Mouse (Mus musculus) gastrocnemius, postnatal 4 days (tissue): ENCODE measurements around the gene Sema5a. TPM values are rescaled to one million over a fixed set of nuclear protein-coding genes. Genes with fewer than 3 reads are reported as not detected.

Experiments used
- DNase-seq, 2 experiments: peaks; one replicate each; pipeline ENCODE4 v3.0.0; 2021 to 2022; ENCODE audit warnings: low spot score in 2 of 2, mixed read lengths in 2 of 2
- total RNA-seq, 2 experiments: library from RNA; stranded (reverse); gene quantifications; 2 replicates each; pipeline ENCODE4 v1.2.3; 2021

The Sema5a gene
- total RNA-seq, 2 experiments from 2014 or later = 43.0 to 43.4 TPM

GRCm38 (mm10) chr15:32615773-32616172, 371.2 kb downstream of the Sema5a start:
- no peak for DNase-seq

- DNase-seq = no peak
These were observed 374.6 kb downstream of the Sema5a start for GRCm38 (mm10) chr15:32619199-32619598.

DNA sequence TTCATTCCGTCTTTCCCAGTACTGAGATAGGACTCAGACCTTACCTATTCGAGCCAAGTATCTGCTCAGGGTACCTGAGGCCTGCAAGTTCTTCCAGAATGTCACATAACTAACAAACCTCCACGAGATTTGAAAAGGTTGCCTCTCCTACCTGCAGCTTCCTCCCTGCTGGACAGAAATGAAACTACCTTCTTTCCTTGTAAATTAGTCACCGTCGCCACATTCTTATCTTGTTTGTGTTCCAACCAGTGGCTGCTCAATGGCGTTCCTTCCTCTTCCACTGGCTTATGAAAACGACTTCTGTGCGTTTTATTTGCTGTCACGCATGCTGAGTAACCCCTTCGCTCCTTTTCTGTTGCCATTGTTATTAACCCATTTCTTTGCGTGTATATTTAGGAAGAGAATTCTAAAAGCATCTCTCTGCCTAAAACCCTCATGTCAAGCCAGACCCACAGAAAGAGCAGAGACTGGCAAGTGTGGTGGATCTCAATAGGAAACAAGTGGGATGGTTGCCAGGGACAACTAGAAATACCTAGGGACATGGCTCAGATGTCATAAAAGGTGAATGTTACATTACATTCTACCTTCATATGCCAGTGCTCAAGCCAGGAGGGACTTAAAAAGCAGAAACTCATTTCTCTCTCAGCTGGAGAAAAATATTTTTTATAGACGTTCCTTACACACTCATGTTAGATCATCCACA, 378.6 kb downstream of the Sema5a start:
- DNase-seq = no peak

- DNase-seq = no peak
These were observed 379.5 kb downstream of the Sema5a start for GRCm38 (mm10) chr15:32624106-32624505.

GRCm38 (mm10) chr15:32626031-32626430, 381.4 kb downstream of the Sema5a start:
- no peak for DNase-seq

- DNase-seq = no peak
These were observed 389.1 kb downstream of the Sema5a start for GRCm38 (mm10) chr15:32633713-32634112.

DNA sequence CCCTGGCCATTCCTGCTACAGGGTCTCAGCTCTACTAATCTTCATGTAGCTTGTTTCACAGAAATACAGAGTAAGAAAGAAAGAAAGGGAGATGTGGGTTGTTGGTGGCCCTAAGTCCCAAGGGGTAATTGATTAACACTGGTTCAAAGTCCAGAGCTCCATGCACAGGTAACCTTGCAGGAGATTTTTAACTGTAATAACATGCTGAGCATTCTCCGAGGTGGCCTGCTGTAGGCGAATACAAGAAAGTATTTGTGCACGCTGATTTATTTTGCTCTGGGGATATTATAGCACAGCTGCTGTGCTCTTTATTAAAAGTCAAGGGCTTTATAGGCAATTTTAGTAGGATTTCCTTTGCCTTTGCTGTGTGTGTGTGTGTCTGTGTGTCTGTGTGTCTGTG, 393.3 kb downstream of the Sema5a start:
- no peak for DNase-seq

- DNase-seq = no peak
These were observed 402.6 kb downstream of the Sema5a start for GRCm38 (mm10) chr15:32647061-32647687.

DNA sequence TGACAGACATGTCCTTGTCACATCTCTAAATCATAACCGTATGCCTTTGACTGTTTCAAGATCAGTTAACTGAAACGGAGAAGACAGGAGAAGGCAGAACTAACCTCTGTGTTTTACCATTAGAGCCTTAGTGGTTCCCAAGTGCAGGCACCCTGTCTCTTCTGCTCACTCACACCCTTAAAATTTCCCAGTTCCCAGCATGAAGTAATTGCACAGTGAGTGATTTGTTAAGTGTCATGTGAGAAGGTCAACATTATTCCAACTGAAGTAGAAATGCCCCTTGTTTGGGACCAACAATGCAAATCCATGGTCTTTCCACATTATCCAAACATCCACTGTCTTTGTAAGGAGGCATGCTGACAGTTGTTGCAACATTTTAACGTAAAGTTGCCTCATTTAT, 409.4 kb downstream of the Sema5a start:
- DNase-seq = no peak

- no peak for DNase-seq
These were observed 411.4 kb downstream of the Sema5a start for GRCm38 (mm10) chr15:32656017-32656416.

- DNase-seq = peak in 1 of 2 experiments; percentile 35
These were observed 431.8 kb downstream of the Sema5a start for GRCm38 (mm10) chr15:32676446-32676845.

DNA sequence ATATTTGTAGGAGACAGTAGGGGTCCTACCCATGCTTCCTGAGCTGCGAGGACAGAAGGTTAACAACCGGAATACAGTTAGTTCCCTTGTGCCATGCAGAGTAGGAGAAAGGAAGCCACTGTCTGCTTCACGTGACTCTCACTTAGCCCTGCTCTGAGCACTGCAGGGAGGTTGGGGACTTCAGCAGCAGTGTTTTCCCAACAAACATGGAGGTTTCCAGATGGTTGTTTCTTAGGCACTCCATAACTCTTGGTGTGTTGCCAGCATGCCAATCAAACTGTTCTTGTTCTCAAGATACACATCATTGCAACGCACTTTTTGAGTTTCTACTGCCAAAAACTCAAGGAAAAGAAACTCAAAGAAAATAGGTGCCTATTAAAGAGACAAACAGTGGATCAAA, 440.5 kb downstream of the Sema5a start:
- DNase-seq = no peak

DNA sequence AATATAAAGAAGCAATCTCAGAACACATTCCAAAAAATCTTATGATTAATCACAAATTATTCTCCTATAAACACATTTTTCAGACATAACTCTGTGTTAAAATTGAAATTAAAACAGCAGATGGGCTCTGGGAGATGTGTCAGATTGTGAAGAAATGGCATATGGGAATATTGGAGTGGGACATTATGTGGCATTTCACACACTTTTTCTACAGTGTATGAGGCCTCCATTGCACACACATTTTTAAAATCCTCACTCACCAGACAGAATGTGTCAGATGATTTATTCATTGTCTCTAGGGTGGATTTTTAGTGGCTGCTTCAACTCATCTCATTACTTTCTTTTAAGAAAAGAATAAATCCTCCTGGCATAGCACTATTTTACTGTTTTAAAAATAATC, 446.4 kb downstream of the Sema5a start:
- DNase-seq = no peak

DNA sequence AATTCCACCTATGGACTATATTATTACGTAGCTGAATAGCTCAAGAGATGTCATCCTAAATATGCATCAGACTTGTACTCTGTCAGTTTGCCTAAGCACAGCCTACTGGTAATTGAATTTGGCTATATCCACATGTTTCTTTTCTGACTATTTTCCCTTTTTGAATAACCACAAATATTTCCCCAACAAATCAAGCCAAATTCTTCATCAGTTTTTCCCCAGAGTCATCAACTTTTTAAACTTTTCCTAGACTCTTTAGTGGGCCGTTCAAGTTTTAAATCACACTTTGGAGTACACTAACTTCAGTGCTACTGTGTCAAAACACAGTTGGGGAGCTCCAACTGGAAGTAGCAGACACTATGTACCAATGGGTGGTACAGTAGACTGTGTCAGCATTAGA, 448.4 kb downstream of the Sema5a start:
- DNase-seq = no peak

- DNase-seq = no peak
These were observed 472.8 kb downstream of the Sema5a start for GRCm38 (mm10) chr15:32717298-32717985.

GRCm38 (mm10) chr15:32718293-32718963, 473.8 kb downstream of the Sema5a start:
- DNase-seq = peak; percentile 29 to 58

GRCm38 (mm10) chr15:32718964-32719311, 474.3 kb downstream of the Sema5a start:
- DNase-seq = no peak

GRCm38 (mm10) chr15:32730839-32731238, 486.2 kb downstream of the Sema5a start:
- peak in 1 of 2 experiments; percentile 23 for DNase-seq
